Mouse (Mus musculus) effector memory CD4-positive, alpha-beta T cell, adult 5 months (primary cell): ENCODE measurements around the gene Myrip. TPM values are rescaled to one million over a fixed set of nuclear protein-coding genes. Genes with fewer than 3 reads are reported as not detected.

Experiments used
- polyA plus RNA-seq: library from polyadenylated mRNA; unstranded; fragments of 100-300 nt; shearing (Covaris generic); gene quantifications from one replicate; pipeline ENCODE4 v1.2.1, GENCODE M21; 2017

Gene Myrip
- polyA plus RNA-seq, result not detected

GRCm38 (mm10) chr9:120301213-120301612 lies at the start of gene Myrip:
Myrip (plus strand) TSS chr9:120301513.

DNA sequence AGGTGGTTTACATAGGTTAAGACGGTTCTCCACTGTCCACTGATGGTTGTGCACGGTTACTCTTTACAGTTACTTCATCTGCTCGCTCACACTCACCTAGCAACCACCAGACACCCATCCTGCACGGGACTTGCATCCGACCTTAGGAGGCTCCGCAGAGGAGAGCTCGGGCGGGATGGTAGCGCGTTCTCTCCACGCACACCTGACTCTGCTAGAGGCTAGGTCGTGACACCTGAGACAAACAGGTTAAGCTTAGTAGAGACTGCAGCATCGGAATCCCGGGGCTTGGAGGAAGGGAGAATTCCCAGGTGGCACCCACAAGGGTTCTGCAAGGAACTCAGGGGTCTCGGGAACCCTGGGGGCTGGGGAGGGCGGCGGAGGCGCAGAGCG lies 190.7 kb downstream of the Myrip start, which contains the start of gene Eif1b:
TSS of gene Eif1b (plus strand) at position 223 of the 390 bp plus-strand sequence.

Other genes starting within 250 kb of the Myrip start
- 0.85 TPM for gene Cx3cr1, start 231.6 kb upstream of the Myrip start, polyA plus RNA-seq
- 26.8 TPM for gene Ccr8, start 209.4 kb upstream of the Myrip start, polyA plus RNA-seq
- gene Slc25a38, start 191.1 kb upstream of the Myrip start, polyA plus RNA-seq, result 47.2 TPM
- 1,720 TPM for gene Rpsa, start 173.8 kb upstream of the Myrip start, polyA plus RNA-seq
- not detected for gene Mobp, start 151.8 kb upstream of the Myrip start, polyA plus RNA-seq
- 44.0 TPM for gene Eif1b, start 190.7 kb downstream of the Myrip start, polyA plus RNA-seq
- gene Entpd3, start 238.3 kb downstream of the Myrip start, polyA plus RNA-seq, result 0.17 TPM